Mouse (Mus musculus) testis, adult 2 months (tissue): ENCODE results near the gene Plcd3. TPM values are rescaled to one million over a fixed set of nuclear protein-coding genes. Genes with fewer than 3 reads are reported as not detected.

ENCODE experiments used
- H3K27ac ChIP-seq: fragments of 200-500 bp; 2 replicates; pipeline ENCODE4 v1.5.1; 2012; ENCODE audit warnings: low read depth, low read length; ENCODE audit not compliant: control insufficient read depth, insufficient read depth
- H3K27me3 ChIP-seq: fragments of 200-500 bp; 2 replicates; pipeline ENCODE4 v1.6.1; 2012; ENCODE audit warnings: mild to moderate bottlenecking, low read length, moderate library complexity; ENCODE audit not compliant: control insufficient read depth, insufficient read depth
- H3K36me3 ChIP-seq: fragments of 200-500 bp; 2 replicates; pipeline ENCODE4 v1.6.1; 2012; ENCODE audit warnings: mild to moderate bottlenecking, low read length; ENCODE audit not compliant: control insufficient read depth, insufficient read depth
- H3K4me1 ChIP-seq: fragments of 200-500 bp; 2 replicates; pipeline ENCODE4 v1.6.1; 2012; ENCODE audit warnings: low read length; ENCODE audit not compliant: control insufficient read depth, insufficient read depth
- H3K4me3 ChIP-seq: fragments of 200-500 bp; 2 replicates; pipeline ENCODE4 v1.5.1; 2012; ENCODE audit warnings: low read depth, mild to moderate bottlenecking, low read length, moderate library complexity, mixed read lengths; ENCODE audit not compliant: control insufficient read depth
- CTCF ChIP-seq: fragments of 200-500 bp; IDR thresholded peaks from 2 replicates; pipeline ENCODE4 v1.5.1; 2012; ENCODE audit warnings: low read depth, mild to moderate bottlenecking, inconsistent platforms, low read length, moderate library complexity; ENCODE audit not compliant: control insufficient read depth, insufficient read depth, insufficient replicate concordance
- POLR2A ChIP-seq: fragments of 200-500 bp; IDR thresholded peaks from 2 replicates; pipeline ENCODE4 v1.6.1; 2012; ENCODE audit warnings: low read depth, mild to moderate bottlenecking, inconsistent platforms, low read length, moderate library complexity; ENCODE audit not compliant: control insufficient read depth
- polyA plus RNA-seq: library from polyadenylated mRNA; depleted of rRNA; stranded (reverse); fragments of >200 nt; gene quantifications from 2 replicates; pipeline ENCODE4 v1.2.3, GENCODE M21; 2012

The Plcd3 gene
- polyA plus RNA-seq, 1 experiment, result 5.5 TPM

- Histone ChIP-seq H3K27me3 (no peaks in the 10 kb centered on the region), H3K4me3 (peak overlapping the region; percentile 80), H3K4me1 (peaks cover 23% of the 10 kb centered on the region), H3K27ac (no peak overlapping the region), H3K36me3 (no peaks in the 10 kb centered on the region)
- TF ChIP-seq CTCF, result peak; percentile 99
- TF ChIP-seq POLR2A, result 0 out of 2 replicates have a peak, but pooled peaks have one; percentile 18
Observed at GRCm38 (mm10) chr11:103102725-103103349, 1.4 kb upstream of the Plcd3 start.

- H3K27ac ChIP-seq, result peak overlapping the region; percentile 71
- peaks cover 23% of the 10 kb centered on the region for H3K4me1 ChIP-seq
- TF ChIP-seq CTCF, result no peak
- no peak for TF ChIP-seq POLR2A
- H3K4me3 ChIP-seq, result peak overlapping the region; percentile 80
- H3K36me3 ChIP-seq, result no peaks in the 10 kb centered on the region
- H3K27me3 ChIP-seq, result no peaks in the 10 kb centered on the region
Observed at GRCm38 (mm10) chr11:103101866-103102501, 526 bp upstream of the Plcd3 start.

GRCm38 (mm10) chr11:103100361-103100760 lies 1.1 kb downstream of the Plcd3 start:
- Histone ChIP-seq H3K27ac (no peak overlapping the region), H3K27me3 (no peaks in the 10 kb centered on the region), H3K4me3 (no peak overlapping the region), H3K4me1 (peaks cover 23% of the 10 kb centered on the region), H3K36me3 (no peaks in the 10 kb centered on the region)
- TF ChIP-seq CTCF, result no peak
- TF ChIP-seq POLR2A, result no peak

DNA sequence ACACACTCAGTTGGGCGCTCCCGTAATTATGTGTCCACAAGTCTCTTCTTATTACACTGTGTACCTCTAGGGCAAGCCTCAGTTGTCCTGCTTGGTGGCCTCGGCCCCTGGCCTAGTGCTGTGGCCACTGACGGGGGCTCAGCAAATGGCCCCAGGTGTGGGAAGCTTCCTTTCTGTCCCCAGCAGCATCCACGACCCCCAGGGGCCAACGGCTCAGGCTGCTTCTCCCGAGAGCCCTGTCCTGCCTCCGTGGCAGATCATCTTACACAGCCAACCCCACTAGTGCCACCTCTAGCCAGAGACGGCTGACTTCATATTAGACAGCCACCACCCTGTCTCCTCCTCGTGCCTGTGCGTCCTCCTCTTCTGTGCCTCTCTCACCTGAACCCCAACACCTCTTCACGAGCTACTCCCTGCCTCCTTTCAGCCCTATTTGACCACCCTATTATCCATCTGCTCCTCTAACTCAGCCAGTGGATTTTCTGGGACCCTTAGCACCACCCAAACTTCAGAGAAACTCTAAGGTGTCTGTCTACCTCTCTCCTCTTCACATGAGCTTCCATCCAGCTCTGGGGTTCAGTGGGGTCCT lies 2.0 kb downstream of the Plcd3 start:
- TF ChIP-seq CTCF, result no peak
- TF ChIP-seq POLR2A, result no peak
- no peak overlapping the region for H3K4me3 ChIP-seq
- peaks cover 23% of the 10 kb centered on the region for H3K4me1 ChIP-seq
- no peak overlapping the region for H3K27ac ChIP-seq
- H3K36me3 ChIP-seq, result no peaks in the 10 kb centered on the region
- H3K27me3 ChIP-seq, result no peaks in the 10 kb centered on the region

DNA sequence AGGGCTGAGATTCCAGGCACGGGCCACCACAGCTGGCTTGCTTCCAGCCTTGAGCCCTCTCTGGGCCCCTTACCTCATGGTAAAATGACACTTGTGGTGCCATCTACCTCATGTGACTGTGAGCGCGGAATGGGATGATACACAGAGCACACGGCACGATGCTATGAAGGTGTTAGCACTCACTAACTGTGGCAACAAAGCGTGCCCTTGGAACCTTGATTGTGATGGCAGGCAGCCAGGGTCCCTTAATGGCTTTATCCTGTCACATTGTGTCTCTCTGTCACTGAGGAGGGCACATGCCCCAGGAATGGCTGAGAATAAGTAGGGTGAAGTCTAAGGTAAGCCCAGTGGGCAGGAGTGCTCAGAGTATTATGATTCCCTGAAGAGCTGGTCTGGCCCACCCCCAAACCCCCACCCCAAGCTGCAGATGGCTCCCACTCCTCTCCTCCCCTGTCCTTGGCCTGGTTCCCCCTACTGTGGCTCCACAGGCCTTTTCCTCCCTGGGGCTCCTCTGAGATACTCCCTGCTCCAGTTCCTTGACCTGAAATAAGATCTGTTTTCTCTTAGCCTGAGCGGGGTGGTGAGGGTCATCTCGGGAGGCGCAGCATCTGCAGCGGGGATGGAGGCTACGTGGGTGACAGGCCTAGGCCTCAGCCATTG lies 2.8 kb downstream of the Plcd3 start:
- Histone ChIP-seq H3K4me1 (peaks cover 22% of the 10 kb centered on the region), H3K36me3 (no peaks in the 10 kb centered on the region), H3K4me3 (no peak overlapping the region), H3K27me3 (no peaks in the 10 kb centered on the region), H3K27ac (no peak overlapping the region)
- TF ChIP-seq POLR2A (no peak), CTCF (no peak)

DNA sequence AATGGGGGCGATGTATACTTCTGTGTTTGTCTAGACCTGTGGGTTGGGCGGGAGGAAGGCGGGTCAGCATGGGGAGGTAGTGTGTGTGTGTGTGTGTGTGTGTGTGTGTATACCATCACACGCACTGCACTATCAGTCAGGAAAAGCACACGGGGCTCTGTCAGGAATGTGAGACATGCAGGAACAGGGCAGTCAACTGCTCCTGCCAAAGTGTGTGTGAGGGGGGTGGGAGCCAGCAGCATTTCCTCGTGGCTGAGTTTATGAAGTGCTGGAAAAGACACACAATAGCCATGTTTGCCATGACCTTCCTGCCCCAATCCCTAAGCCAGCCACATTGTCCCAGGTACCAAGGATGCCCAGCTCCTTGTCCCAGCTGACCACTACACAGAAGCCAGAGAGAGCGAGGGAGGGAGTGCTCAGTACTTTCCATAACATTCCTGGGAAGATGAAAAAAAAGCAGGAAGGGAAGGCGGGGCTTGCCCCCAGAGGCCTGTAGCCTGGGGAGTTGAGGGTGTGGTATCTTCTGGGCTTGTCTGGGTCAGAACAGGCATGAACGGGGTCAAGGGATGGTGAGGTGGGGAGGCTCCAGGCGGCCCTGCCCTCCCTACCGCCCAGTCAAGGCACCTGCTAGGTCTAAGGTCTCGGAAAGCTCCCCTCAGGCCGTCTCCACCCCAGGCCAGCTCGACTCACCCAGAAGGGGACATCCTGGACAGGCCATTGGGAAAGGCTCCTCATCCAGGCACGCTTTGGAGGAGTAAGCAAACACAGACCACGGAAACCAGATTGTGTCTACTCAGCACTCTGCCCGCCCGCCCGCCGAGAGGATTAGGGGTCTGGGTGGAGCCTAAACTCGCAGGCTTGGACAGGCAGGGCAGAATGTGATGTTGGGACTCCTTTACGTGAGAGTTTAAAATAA lies 4.2 kb downstream of the Plcd3 start:
- Histone ChIP-seq H3K36me3 (no peaks in the 10 kb centered on the region), H3K27me3 (no peaks in the 10 kb centered on the region), H3K4me1 (peaks cover 17% of the 10 kb centered on the region), H3K27ac (peak overlapping the region; percentile 50; the same call in 1 of the 2 replicates), H3K4me3 (no peak overlapping the region)
- TF ChIP-seq CTCF (no peak), POLR2A (0 out of 2 replicates have a peak, but pooled peaks have one; percentile 11)

- Histone ChIP-seq H3K4me1 (peaks cover 5% of the 10 kb centered on the region; the same call in 1 of the 2 replicates), H3K4me3 (no peak overlapping the region), H3K27ac (no peak overlapping the region), H3K36me3 (no peaks in the 10 kb centered on the region), H3K27me3 (no peaks in the 10 kb centered on the region)
- no peak for TF ChIP-seq CTCF
- TF ChIP-seq POLR2A, result no peak
Observed at GRCm38 (mm10) chr11:103095801-103096200, 5.7 kb downstream of the Plcd3 start.
